Mouse (Mus musculus) intestine, embryonic 15.5 days (tissue): ENCODE results near the gene Wdr45b. TPM values are rescaled to one million over a fixed set of nuclear protein-coding genes. Genes with fewer than 3 reads are reported as not detected.
"Not testable (repeated sequence)": the region's sequence is repeated elsewhere in the genome, so short reads cannot be mapped to it uniquely, and the experiment has no call there.

ENCODE experiments used
- ATAC-seq: fragments of 200-750 bp; cut with Nextera tagmentation; 2 replicates; pipeline ENCODE4 v1.8.0; 2017; ENCODE audit warnings: moderate TSS enrichment, moderate library complexity
- H3K27ac ChIP-seq: fragments of 300-500 bp; sonication (generic); 2 replicates; pipeline ENCODE4 v1.5.1; 2015; ENCODE audit warnings: mild to moderate bottlenecking, inconsistent platforms
- H3K27me3 ChIP-seq: fragments of 300-500 bp; sonication (generic); replicated peaks from 2 replicates; pipeline ENCODE4 v1.6.1; 2015; ENCODE audit warnings: inconsistent platforms
- H3K36me3 ChIP-seq: fragments of 300-500 bp; sonication (generic); 2 replicates; pipeline ENCODE4 v1.6.1; 2015; ENCODE audit warnings: inconsistent platforms
- H3K4me1 ChIP-seq: fragments of 300-500 bp; sonication (generic); replicated peaks from 2 replicates; pipeline ENCODE4 v1.6.1; 2015; ENCODE audit warnings: inconsistent platforms
- H3K4me2 ChIP-seq: fragments of 300-500 bp; sonication (generic); replicated peaks from 2 replicates; pipeline ENCODE4 v1.6.1; 2015; ENCODE audit warnings: mild to moderate bottlenecking, inconsistent platforms
- H3K4me3 ChIP-seq: fragments of 300-500 bp; sonication (generic); replicated peaks from 2 replicates; pipeline ENCODE4 v1.5.1; 2015; ENCODE audit warnings: inconsistent platforms
- H3K9ac ChIP-seq: fragments of 300-500 bp; sonication (generic); 2 replicates; pipeline ENCODE4 v1.6.1; 2015; ENCODE audit warnings: inconsistent platforms
- H3K9me3 ChIP-seq: fragments of 300-500 bp; sonication (generic); 2 replicates; pipeline ENCODE4 v1.6.1; 2016; ENCODE audit warnings: inconsistent platforms
- WGBS: fragments of 180-500 bp; shearing (Covaris S2); methylation state at CpG from one replicate; pipeline ENCODE4 v1.1.7; 2015; 5-methylcytosine and 5-hydroxymethylcytosine counted together
- polyA plus RNA-seq: library from polyadenylated mRNA; unstranded; fragments of >200 nt; fragmentation: Nextera tagmentation; extraction: Ambion mirVana; gene quantifications from 2 replicates; pipeline ENCODE4 v1.2.1, GENCODE M21; 2015

The Wdr45b gene
- polyA plus RNA-seq, 1 experiment from 2014 or later: 79.5 TPM

DNA sequence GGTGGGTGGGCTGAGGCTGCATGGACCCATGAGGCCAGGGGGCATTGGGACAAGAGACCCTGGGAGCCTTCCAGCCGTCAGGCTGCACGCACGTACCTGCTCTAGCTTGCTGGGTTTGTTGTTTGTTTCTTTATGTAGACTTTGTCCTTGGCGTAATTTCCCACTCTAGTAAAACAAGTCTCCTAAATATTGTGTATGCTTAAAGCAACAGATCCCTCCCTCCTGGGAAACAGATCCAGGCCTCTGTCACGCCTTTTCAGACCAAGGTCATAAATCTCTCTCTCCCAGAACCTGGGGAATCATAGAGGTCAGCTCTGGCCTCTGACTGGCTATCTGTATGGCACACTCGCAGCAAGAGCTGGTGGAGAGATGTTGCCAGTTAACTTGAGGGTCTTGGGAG is 46.5 kb downstream of the Wdr45b start:
- not testable (repeated sequence) for H3K27ac ChIP-seq, ATAC-seq, H3K4me2 ChIP-seq, H3K4me3 ChIP-seq, H3K9me3 ChIP-seq, H3K27me3 ChIP-seq, H3K4me1 ChIP-seq, H3K9ac ChIP-seq
- WGBS: 75% methylated on average over 6 of the region's 6 CpGs
- H3K36me3 ChIP-seq: peaks cover 27% of the 10 kb centered on the region

DNA sequence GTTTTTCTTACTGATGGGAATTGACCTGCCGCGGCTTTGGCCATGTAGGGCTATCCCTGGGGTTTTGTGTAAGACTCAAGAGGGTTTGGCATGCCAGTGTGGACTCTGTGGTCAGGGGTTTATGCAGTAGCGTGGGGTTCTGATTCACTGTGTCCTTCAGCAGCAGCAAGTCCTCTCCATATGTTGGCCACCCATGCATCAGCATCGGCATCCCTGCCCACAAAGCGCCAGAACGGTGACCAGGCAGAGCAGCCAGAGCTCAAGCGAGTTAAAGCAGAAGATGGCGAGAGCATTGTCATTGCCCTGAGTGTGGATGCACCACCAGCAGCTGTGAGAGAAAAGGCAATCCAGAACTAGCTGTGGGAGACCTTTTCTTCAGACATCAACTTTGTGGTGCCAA is 47.6 kb downstream of the Wdr45b start:
- peaks cover 35% of the 10 kb centered on the region for H3K36me3 ChIP-seq
- no peak for ATAC-seq
- no peak overlapping the region for H3K4me3 ChIP-seq
- H3K4me1 ChIP-seq: no peaks in the 10 kb centered on the region
- no peak overlapping the region for H3K4me2 ChIP-seq
- no peaks in the 10 kb centered on the region for H3K27me3 ChIP-seq
- 95% methylated on average over 8 of the region's 8 CpGs for WGBS
- no peak overlapping the region for H3K9ac ChIP-seq
- no peak overlapping the region for H3K27ac ChIP-seq
- H3K9me3 ChIP-seq: no peaks in the 10 kb centered on the region

- H3K9ac ChIP-seq: no peak overlapping the region
- H3K9me3 ChIP-seq: no peaks in the 10 kb centered on the region
- H3K27me3 ChIP-seq: no peaks in the 10 kb centered on the region
- H3K4me2 ChIP-seq: no peak overlapping the region
- ATAC-seq: no peak
- no peak overlapping the region for H3K27ac ChIP-seq
- H3K4me1 ChIP-seq: no peaks in the 10 kb centered on the region
- H3K4me3 ChIP-seq: no peak overlapping the region
- 89% methylated on average over 6 of the region's 6 CpGs for WGBS
- H3K36me3 ChIP-seq: peaks cover 34% of the 10 kb centered on the region
These were observed 48.9 kb downstream of the Wdr45b start for GRCm38 (mm10) chr11:121305371-121305770.

GRCm38 (mm10) chr11:121300265-121300664 is 54.0 kb downstream of the Wdr45b start:
- H3K27me3 ChIP-seq: no peaks in the 10 kb centered on the region
- H3K36me3 ChIP-seq: peaks cover 47% of the 10 kb centered on the region
- no peak overlapping the region for H3K4me2 ChIP-seq
- no peak for ATAC-seq
- H3K4me3 ChIP-seq: no peak overlapping the region
- no peaks in the 10 kb centered on the region for H3K4me1 ChIP-seq
- H3K27ac ChIP-seq: no peak overlapping the region
- no peaks in the 10 kb centered on the region for H3K9me3 ChIP-seq
- WGBS: 93% methylated on average over 9 of the region's 9 CpGs
- no peak overlapping the region for H3K9ac ChIP-seq

DNA sequence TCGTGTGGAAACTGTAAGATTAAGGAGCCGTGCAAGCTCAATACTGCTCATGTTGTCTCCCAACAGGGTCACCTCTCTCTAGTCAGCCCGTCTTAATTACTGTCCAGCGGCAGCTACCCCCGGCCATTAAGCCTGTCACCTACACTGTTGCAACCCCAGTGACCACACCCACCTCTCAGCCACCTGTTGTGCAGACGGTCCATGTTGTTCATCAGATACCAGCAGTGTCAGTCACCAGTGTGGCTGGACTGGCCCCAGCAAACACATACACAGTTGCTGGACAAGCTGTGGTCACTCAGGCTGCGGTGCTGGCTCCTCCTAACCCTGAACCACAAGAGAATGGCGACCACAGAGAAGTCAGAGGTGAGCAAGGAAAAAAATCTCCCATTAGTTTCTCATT is 55.8 kb downstream of the Wdr45b start:
- H3K4me3 ChIP-seq: no peak overlapping the region
- no peak overlapping the region for H3K9ac ChIP-seq
- no peaks in the 10 kb centered on the region for H3K4me1 ChIP-seq
- H3K27ac ChIP-seq: no peak overlapping the region
- H3K36me3 ChIP-seq: peaks cover 45% of the 10 kb centered on the region
- no peak overlapping the region for H3K4me2 ChIP-seq
- no peaks in the 10 kb centered on the region for H3K27me3 ChIP-seq
- no peak for ATAC-seq
- WGBS: 85% methylated on average over 8 of the region's 8 CpGs
- no peaks in the 10 kb centered on the region for H3K9me3 ChIP-seq

DNA sequence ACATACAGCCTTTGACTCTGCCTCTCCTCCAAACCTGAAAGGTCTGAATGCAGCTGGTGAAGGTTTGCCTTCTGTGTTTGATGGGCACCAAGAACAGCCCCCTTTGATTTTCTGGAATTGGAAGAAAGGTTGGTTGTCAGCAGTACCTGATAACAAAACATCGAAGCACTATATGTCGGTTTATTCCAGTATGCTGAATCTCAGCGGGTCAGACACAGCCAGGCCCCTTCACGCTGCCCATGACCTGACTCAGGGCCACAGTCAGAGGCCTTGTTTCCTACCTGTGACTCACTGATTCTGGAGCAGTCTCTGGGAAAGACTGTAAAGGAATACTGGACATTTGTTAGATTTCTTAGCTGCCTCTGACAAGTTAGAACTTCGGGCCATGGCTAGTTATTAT is 59.5 kb downstream of the Wdr45b start:
- 93% methylated on average over 5 of the region's 5 CpGs for WGBS
- peaks cover 38% of the 10 kb centered on the region for H3K36me3 ChIP-seq
- no peaks in the 10 kb centered on the region for H3K9me3 ChIP-seq
- no peak overlapping the region for H3K9ac ChIP-seq
- no peaks in the 10 kb centered on the region for H3K4me1 ChIP-seq
- no peak overlapping the region for H3K27ac ChIP-seq
- no peaks in the 10 kb centered on the region for H3K27me3 ChIP-seq
- H3K4me3 ChIP-seq: no peak overlapping the region
- H3K4me2 ChIP-seq: no peak overlapping the region
- no peak for ATAC-seq

DNA sequence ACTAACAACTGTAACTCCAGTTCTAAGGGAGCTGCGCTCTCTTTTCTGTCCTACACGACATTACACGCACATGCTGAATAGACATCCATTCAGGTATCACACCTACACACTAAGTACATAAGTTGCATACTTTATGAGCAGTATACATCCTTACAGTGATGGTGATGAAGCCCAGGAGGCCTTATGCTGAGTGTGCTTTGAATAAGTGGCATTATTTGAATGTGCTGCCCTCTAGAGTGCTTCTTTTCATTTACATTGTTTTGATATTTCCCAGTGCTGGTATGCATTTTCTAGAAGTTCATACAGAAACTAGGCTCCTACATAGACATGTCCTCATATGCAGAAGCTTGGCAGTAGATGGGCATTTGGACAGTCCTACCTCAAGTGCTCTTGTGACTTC is 64.4 kb downstream of the Wdr45b start:
- no peak overlapping the region for H3K27ac ChIP-seq
- no peak for ATAC-seq
- H3K9me3 ChIP-seq: no peaks in the 10 kb centered on the region
- H3K4me3 ChIP-seq: no peak overlapping the region
- H3K36me3 ChIP-seq: peaks cover 19% of the 10 kb centered on the region
- H3K27me3 ChIP-seq: no peaks in the 10 kb centered on the region
- no peaks in the 10 kb centered on the region for H3K4me1 ChIP-seq
- H3K9ac ChIP-seq: no peak overlapping the region
- H3K4me2 ChIP-seq: no peak overlapping the region
- 93% methylated on average over 3 of the region's 3 CpGs for WGBS

- no peaks in the 10 kb centered on the region for H3K27me3 ChIP-seq
- H3K27ac ChIP-seq: no peak overlapping the region
- no peak overlapping the region for H3K9ac ChIP-seq
- 71% methylated on average over 6 of the region's 6 CpGs for WGBS
- no peaks in the 10 kb centered on the region for H3K9me3 ChIP-seq
- no peaks in the 10 kb centered on the region for H3K4me1 ChIP-seq
- no peak overlapping the region for H3K4me3 ChIP-seq
- ATAC-seq: peak; percentile 72
- peaks cover 9% of the 10 kb centered on the region; the same call in 1 of the 2 replicates for H3K36me3 ChIP-seq
- no peak overlapping the region for H3K4me2 ChIP-seq
These were observed 71.3 kb downstream of the Wdr45b start for GRCm38 (mm10) chr11:121282911-121283310.

DNA sequence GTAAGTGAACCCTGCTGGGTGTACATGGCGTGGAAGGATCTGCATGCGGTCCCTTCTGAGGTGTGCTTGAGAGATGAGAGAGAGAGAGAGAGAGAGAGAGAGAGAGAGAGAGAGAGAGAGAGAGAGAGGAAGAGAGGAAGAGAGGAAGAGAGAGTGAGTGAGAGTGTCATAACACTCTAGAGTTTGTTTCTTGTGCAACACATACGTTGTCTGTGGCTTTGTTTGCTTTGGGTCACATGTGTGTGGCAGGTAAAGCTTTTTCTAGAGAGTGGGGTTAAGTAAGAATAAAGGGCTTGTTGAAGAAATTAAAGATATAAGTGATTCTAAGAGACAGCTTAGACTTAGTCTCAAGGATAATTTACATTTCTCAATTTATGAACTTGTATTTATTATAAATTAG is 76.2 kb downstream of the Wdr45b start:
- Histone ChIP-seq H3K9me3 (no peaks in the 10 kb centered on the region), H3K4me1 (no peaks in the 10 kb centered on the region), H3K9ac (no peak overlapping the region), H3K36me3 (no peaks in the 10 kb centered on the region), H3K4me2 (no peak overlapping the region), H3K27ac (no peak overlapping the region), H3K4me3 (no peak overlapping the region), H3K27me3 (no peaks in the 10 kb centered on the region)
- ATAC-seq: no peak
- WGBS: 82% methylated on average over 3 of the region's 3 CpGs

DNA sequence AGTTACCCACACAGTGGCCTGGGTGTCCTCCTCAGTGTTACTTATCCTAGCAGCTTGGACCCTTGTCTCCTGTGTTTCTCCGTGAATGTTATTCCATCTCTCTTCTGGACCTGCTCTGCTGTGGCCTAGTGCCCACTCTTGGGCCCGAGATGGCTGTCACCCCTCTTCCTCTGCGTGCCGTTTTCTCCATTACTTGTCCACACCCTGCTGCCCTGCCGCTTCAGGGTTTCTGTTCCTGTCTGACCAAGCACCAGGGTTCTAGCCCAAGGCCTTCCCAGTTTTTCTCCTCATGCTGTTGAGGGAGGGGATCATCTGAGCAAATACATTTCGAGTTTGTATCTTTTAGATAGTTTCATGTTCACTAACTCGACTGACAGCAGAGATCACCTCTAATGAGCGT is 76.7 kb downstream of the Wdr45b start:
- no peaks in the 10 kb centered on the region for H3K9me3 ChIP-seq
- H3K36me3 ChIP-seq: 0 out of 2 replicates have a peak, but pooled peaks cover under 1% of the 10 kb centered on the region
- WGBS: 88% methylated on average over 8 of the region's 8 CpGs
- no peaks in the 10 kb centered on the region for H3K27me3 ChIP-seq
- no peak overlapping the region for H3K4me3 ChIP-seq
- no peak overlapping the region for H3K27ac ChIP-seq
- H3K9ac ChIP-seq: no peak overlapping the region
- H3K4me1 ChIP-seq: no peaks in the 10 kb centered on the region
- no peak overlapping the region for H3K4me2 ChIP-seq
- no peak for ATAC-seq

Other genes starting within 250 kb of the Wdr45b start
- gene Tex19.2, start 235.8 kb downstream of the Wdr45b start, polyA plus RNA-seq: not detected in 2 replicates
- gene Tex19.1, start 208.3 kb downstream of the Wdr45b start, polyA plus RNA-seq: not detected in 2 replicates
- gene Uts2r, start 194.2 kb downstream of the Wdr45b start, polyA plus RNA-seq: not detected in 2 replicates
- 9.0 and 9.3 TPM in 2 replicates for gene Hexdc, start 150.0 kb downstream of the Wdr45b start, polyA plus RNA-seq
- 29.5 and 32.0 TPM in 2 replicates for gene Ogfod3, start 149.7 kb downstream of the Wdr45b start, polyA plus RNA-seq
- gene Cybc1, start 125.1 kb downstream of the Wdr45b start, polyA plus RNA-seq: 31.2 and 33.2 TPM in 2 replicates
- gene Narf, start 117.2 kb downstream of the Wdr45b start, polyA plus RNA-seq: 42.2 TPM in 2 replicates
- 6.3 and 6.6 TPM in 2 replicates for gene Foxk2, start 94.5 kb downstream of the Wdr45b start, polyA plus RNA-seq
- gene Rab40b, start 33.8 kb upstream of the Wdr45b start, polyA plus RNA-seq: 5.4 TPM in 2 replicates
- 6.4 and 7.1 TPM in 2 replicates for gene Fn3krp, start 67.0 kb upstream of the Wdr45b start, polyA plus RNA-seq
- 1.3 and 1.6 TPM in 2 replicates for gene Fn3k, start 80.5 kb upstream of the Wdr45b start, polyA plus RNA-seq
- gene Tbcd, start 97.5 kb upstream of the Wdr45b start, polyA plus RNA-seq: 34.7 and 38.7 TPM in 2 replicates
- 0.38 and 0.76 TPM in 2 replicates for gene Zfp750, start 164.9 kb upstream of the Wdr45b start, polyA plus RNA-seq